Mouse (Mus musculus) ES-CJ7 (cell line): ENCODE data around the gene Ptpn20.

Source experiments
- DNase-seq: peaks from one replicate; pipeline ENCODE4 v3.0.0; 2011; ENCODE audit warnings: low read depth, low spot score

The Ptpn20 gene

DNA sequence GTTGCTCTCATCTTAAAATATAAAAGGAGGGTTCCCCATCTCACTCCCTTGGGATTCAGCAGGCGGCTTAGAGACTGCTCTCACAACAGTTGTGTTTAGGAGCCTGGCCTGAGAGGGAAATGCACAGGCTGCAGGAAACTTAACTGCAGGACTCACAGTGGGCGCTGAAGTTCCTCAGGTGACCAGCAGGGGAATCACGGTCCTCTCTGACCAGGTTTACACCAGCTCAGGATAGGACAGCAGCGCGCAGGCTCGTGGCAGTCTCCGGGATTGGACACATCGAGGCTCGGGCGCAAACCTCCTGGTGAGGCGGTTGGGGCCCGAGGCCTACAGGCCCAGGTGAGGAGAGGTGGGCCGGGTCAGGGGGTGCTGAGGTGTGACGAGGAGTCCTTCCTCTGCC is at the start of gene Ptpn20:
Gene Ptpn20, plus strand, starts transcription at position 257 of the 400 bp plus-strand sequence.
- DNase-seq, result peak; percentile 78

DNA sequence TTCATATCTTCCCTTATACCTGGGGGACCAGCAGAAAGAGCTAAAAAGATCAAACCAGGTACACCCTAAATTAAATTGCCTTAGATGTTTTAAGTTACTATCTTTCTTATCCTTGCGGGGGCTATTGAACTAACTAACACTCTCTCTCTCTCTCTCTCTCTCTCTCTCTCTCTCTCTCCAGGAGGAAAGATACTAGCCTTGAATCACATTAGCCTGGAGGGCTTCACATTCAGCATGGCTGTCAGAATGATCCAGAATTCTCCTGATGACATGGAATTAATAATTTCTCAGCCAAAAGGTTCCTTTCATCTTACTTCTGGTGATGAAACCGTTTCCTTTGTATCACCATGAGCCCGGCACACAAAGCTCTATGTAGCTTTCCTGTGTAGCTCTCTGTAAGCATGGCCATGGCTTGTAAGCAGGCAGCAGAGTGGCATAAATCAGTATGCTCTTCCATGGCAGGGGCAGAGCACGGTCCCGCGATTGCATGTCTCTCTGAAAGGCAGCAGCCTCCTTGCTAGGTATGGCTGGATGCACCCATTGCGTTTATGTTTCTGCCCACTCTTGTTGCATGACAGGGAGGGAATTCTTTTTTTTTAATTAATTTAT is 49.3 kb upstream of the Ptpn20 start:
- DNase-seq, result no peak

DNA sequence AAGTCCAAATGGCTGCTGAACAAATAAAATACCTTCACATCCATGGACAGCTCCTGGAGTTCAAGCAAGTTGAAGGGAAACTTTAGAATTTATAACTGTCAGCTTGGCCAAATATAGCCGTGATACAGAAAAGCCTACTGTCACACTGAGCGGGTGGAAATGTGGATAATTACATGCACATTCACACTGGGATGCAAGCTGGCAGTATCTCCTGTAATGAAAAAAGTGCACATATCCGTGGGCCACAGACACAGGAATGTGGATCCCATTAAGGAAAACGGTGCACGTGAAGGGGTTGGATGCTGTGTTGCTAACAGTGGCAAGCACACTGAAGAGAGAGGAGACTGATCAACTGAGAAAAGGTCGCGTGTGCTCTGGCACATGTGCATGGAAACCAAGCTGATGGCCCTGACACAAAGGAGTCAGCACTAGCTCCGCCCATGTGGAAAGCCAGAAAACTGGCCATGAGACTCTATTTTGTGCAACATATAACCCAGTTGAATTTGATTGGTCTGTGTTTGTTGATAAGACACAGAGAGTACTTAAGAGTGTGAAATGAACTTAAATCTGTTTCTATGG is 43.4 kb upstream of the Ptpn20 start:
- no peak for DNase-seq

DNA sequence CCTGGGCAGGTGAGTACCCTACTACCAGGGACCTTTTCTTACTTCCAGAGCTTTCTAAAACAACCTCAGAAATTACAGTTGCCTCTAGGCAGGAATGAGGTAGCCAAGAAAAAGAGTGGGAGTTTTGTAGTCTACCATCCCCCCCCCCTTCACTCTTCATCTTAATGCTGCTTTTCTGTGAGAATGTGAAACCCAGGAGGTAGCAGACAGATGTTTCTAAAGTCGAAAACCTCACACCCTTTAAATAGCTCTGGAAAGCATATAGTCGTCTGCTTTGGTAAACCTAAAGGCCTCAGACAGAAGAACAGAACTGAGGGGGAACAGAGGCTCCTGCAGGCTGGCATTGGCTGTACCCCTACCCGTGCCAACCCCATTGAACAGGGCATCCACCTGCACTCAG is 40.4 kb upstream of the Ptpn20 start:
- no peak for DNase-seq

DNA sequence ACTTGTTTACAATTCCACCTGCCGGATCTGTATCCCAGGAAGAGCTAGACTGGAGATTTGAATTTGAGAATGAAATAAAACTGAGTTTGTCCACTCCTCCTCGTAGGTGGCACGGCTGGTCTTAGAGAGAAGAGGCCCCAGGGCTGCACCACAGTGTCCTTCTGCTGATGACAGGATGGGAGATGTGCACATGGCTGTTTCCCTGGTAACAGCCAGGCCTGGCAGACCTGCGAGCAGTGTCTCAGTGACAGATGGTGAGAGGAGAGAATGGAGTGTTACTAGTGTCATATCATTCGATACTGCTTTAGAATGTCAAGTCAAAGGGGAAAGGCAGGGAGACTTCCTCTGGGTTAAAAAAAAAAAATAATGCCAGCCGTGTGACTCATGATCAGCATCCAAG is 39.2 kb upstream of the Ptpn20 start:
- DNase-seq, result no peak

DNA sequence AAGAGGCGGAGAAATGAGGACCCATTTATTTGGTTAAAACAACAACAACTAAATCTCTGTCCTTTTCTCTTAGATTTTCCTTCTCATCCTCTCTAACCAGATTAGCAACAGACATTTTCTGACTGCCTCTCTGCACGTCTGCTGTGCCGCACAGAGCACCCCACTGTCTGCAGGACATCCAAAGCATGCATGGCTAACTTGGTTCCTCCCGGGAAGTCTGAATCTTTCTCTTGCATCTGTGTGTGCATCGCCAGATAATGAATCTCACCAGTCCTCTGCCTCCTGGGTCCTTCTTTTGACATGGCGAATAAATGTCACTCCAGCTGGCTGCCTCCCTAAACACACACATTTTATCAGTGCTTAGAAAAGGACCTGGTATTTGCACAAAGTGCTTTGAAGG is 18.3 kb upstream of the Ptpn20 start:
- DNase-seq, result no peak

DNA sequence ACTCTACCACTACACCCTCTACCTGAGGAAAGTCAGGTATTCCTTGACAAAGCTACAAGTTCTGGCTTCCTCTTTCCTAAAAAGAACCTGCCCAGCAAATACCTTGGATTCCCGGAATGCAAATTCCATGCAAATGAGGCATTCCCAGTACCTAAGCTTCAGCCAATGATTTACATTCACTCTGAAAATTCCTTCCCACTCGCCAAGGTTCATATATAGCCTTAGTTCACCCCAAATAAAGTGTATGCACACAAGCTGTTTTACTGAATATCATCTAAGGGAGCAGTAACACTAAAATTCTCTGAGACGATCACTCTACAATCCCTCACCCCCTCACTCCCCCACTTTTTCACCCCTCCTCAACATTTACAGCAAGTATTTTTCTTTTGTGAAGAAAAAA is 15.4 kb upstream of the Ptpn20 start:
- no peak for DNase-seq

DNA sequence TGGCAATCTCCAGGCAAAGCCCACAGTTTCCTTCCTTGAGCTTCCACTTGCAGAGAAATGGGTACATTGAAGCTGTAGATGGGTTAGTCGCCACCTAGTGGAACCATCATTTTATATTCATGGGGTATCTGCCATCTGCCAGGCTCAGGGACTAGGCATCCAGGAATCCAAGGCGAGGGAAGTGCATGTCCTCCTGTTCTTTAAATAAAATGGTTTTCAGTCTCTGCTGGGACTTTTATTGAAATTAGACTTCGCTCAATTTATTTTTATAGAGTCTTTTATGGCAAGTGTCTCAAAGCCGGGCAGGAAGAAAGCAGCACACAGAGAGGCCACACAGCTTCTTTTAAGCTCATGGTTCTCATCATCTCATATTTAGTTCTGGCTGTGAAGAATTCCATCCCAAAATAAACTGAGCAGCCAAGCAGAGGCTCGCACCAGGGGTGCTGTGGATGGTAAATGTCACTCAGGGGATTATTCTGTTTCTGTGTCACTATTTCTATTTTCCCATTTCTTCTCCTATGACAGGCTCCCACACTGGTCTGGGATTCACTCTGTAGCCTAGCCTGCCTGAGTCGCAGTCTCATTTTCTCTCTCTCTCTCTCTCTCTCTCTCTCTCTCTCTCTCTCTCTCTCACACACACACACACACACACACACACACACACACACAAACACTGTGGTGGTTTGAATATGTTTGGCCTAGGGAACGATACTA is 9.1 kb upstream of the Ptpn20 start:
- peak; percentile 44 for DNase-seq

DNA sequence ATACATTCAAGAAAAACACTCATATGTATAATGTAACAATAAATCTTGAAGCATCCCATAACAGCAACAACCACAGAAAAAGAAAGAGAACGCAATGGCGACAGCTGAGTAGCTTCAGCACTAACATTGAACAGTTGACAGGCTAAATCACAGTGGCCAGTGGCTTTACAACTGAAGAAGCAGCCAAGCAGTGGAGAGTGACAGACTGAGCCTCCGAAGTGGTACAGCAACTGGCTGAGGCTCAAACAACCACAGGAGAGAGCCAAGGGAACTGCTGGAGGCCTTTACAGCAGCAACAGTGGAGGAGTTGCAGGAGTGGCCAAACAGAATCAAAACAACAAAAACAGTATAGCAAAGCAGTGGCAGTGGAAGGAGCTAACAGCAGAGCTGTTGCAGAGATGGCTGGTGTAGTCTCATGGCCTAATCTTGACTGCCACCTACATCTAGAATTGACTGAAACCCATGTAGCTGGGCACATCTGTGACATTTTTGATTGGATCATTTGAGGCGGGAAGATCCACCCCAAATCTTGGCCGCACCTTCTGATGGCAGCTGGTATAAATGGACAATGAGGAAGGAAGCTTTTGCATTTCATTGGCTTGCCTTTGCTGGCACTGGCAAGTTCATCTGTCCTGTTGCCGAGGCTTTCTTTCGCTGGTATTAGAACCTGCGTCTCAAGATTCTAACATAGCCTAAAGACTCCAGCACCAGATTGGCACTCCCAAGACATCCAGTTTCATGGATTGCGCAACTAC is 9.5 kb downstream of the Ptpn20 start:
- no peak for DNase-seq

DNA sequence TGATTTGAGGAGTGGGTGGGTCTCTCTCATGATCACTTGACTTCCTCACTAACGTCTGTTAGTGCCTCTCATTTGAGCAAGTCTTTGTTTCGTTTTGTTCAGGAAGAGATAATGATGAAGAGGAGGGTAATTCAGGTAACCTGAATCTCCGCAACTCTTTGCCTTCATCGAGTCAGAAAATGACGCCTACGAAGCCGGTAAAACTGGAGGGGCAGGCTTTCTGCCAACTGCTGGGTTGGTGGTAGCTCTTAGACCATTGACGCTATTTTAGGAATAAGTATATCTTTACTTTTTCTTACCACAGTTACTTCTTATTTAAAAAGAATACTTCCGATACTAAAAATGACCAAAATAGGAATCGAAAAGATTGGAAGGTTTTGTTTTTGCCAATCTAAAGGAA is 18.4 kb downstream of the Ptpn20 start:
- DNase-seq, result no peak

DNA sequence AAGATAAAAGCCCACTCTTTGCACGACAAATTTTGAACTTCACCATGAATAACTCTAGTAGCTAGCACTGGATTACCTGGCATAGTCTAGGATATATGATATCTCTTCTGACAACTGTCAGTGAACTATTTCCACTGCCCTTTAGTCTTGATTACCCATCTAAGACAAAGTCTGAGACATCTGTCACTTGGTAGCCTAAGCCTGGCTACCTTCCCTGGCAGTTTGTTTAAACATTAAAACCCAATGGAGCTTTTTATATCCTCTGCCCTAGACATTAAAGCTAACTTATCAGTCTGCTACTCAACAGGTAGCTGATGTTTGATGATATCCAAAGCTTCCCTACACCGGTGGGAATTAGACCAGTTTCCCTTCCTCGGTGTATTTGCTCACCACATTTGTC is 36.0 kb downstream of the Ptpn20 start:
- no peak for DNase-seq

DNA sequence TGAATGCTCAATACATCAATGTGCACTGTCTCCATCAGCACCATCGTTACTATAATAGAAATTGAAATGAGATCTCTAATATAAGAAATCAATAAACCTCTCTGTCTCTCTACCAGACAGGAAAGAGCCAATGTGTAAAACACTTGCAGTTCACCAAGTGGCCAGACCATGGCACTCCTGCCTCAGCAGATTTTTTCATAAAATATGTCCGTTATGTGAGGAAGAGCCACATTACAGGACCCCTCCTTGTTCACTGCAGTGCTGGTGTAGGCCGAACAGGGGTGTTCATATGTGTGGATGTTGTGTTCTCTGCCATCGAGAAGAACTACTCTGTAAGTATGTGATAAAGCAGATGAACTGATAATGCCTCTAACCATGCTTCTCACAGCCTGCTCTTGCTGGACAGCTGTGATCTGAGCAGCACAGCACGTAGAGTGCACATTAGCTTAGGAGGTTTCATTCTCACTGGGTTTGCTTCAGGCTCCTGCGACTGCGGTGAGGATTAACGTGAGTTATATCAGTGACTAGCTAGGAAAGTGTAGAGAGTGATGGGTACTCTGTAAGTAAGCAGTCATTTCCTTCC is 43.9 kb downstream of the Ptpn20 start:
- no peak for DNase-seq

DNA sequence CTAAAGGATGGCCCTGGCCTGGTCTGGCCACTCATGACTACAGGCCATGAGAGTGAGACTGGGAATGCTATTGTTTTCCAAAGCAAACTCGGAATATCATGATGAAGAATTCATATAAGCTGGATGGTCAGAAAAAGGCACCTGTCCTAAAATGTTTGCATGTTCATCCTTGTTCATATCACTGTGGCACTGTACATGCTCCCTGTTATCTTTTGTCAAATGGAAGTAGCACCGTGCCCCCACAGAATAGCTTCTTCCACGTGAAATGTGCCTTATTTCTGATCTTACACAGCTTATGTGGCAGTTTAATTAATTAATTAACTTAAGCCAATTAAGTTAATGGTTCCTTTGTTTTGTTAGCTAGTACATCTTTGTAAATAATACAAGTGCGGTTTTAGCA is 45.3 kb downstream of the Ptpn20 start:
- DNase-seq, result no peak

DNA sequence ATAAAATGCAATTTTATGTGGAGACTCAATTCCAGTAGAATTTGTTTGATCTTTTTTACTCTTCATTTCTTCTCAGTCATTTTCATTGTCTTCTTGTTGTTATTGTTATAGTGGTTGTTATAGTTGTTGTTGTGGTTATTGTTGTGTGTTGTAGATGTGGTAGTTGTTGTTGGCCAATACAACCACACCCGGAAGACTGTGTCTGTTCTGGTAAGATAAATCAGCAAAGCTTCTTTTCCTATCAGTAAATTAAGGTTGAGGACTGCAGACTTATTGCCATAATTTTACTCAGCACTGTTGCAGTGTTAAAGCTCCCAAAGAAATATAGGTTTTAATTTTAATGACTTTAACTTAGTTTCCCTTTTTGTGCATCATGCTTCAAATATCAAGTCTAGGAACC is 45.8 kb downstream of the Ptpn20 start:
- no peak for DNase-seq

DNA sequence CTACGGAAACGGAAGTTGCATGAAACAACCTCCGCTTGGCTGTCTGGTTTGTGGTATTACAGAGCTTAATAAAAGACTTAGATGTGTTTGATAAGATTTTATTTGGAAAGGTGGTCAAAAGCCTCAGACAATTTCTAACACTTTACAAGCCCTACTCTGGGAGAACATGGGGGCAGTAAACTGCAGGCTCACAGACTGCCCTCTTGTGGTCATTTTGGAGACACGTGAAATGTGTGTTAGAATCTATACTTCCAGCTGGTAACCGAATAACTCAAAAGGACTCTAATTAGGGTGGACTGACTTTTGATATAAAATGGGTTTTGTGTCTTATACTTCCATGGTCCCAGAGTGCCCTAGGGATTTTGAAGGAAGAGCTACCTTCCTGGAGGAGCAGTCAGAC is 50.4 kb downstream of the Ptpn20 start:
- peak; percentile 21 for DNase-seq

DNA sequence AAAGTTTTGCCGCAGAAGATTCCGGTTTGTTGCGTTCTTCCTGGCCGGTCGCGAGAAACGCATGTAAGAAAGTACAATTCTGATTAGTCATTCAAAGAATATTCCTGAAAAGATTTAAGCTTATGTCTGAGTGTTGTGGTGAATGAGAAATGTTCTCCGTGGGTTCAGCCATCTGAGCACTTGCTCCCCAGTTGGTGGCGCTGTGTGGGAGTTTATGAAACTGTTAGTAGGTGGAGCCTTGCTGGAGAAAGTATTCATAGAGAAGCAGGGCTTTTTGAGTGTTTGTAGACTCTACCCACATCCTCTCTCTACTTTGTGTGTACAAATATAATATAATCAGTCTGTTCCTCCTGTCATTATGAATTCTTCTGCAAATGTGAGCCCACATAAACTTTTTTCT is 61.7 kb downstream of the Ptpn20 start:
- DNase-seq, result peak; percentile 30

DNA sequence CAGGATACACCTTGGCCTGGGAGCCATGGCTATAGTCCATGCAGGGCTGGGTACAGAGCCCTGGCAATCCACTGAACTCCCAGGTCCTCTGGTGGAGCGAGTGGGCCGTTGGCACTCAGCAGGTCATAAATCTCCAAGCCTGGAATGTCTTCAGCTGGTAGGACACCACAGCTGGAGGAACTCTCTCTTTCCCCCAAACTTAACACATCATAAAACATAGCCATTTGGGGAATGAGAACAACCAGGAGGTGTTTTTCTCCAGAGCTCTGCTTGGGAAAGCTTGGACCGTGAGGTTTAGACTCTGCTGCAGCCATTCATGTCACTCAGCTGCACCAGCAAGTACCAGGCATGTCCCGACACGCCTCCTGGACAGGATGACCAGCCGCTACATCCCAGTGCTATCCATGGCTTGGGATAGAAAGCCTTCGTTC is 68.5 kb downstream of the Ptpn20 start:
- DNase-seq, result no peak

DNA sequence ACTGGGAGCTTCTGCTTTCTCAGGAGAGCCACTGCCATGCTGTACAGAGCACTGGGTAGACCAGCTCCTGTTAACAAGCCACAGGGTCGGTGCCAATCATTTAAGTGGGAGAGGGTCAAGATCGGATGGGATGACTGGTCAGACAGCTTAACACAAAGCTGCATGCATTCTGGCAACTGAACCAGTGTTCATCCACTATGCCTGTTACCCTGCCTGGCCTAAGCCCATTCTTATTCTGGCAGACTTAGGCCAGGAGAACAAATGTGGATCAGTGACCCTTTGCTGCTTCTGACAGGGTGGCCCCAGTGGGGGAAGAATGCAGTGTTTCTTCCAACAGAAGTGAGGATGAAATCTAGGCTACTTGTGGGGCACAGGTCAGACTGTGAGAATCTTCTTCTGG is 69.3 kb downstream of the Ptpn20 start:
- no peak for DNase-seq

DNA sequence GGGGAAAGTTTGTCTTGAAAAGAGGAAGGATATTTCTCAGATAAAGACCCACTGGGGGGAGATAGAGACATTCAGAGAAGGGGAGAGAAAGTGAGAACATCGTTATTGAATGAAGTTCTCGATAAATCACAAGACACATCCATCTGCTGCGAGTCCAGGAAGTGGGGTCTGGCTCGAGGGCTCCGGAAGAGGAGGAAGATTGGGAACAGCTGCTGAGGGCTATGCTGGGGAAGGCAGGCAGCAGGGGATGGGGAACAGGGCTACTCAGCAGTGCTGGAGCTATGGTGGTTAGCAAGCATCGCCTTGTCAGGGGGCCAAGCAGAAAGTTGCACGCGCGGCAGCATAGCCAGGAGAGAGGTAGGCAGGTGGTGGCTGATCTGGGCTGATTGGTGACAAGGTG is 73.1 kb downstream of the Ptpn20 start:
- DNase-seq, result no peak

DNA sequence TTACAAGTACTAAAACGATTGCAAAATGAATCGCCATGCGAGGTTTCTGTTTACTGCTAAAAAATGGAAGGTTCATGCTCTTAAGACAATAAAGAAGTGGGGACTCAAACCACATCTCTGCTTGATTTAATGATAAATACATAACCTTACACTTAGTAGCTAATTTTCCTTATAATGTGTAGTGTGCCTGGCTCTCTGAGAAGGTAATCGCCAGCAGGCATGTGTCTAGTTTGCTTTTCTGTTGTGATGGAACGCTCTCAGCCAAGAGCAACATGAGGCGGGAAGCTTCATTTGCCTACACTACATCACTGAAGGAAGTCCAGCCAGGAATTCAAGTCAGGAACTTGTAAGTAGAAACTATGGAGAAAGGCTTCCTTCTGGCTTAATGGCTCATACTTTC is 77.3 kb downstream of the Ptpn20 start:
- DNase-seq, result no peak

DNA sequence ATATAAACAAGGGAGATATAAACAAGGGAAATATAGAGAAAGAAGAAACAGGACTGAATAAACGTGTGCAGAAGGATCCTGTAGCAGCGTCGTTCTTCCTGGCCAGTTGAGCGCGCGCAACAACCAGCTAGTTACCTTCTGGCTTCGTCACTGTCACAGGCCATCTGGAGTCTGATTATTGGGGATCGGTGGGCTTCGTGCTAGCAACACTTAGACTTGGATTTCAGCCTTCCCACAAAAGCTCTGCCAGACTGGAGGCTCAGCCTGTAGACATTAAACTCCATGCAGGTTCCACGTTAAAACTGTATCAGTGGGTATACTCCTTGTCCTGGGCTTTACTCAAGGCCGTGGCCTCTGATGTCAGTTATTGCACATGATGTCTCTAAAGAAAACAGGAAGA is 80.9 kb downstream of the Ptpn20 start:
- no peak for DNase-seq
